Mouse (Mus musculus) ES-E14 (cell line): ENCODE data around the gene Dhrs7. TPM values are rescaled to one million over a fixed set of nuclear protein-coding genes. Genes with fewer than 3 reads are reported as not detected.
"Not testable (repeated sequence)": the region's sequence is repeated elsewhere in the genome, so short reads cannot be mapped to it uniquely, and the experiment has no call there.

Source experiments
- DNase-seq: peaks from one replicate; pipeline ENCODE4 v3.0.0-alpha.2; 2013; ENCODE audit warnings: low read depth, low spot score
- H3K27ac ChIP-seq: 2 replicates; pipeline ENCODE4 v1.5.1; 2012; ENCODE audit warnings: low read depth, mild to moderate bottlenecking, low read length, moderate library complexity, mixed read lengths; ENCODE audit not compliant: poor library complexity, insufficient read depth, severe bottlenecking
- H3K36me3 ChIP-seq: 2 replicates; pipeline ENCODE4 v1.6.1; 2012; ENCODE audit warnings: mild to moderate bottlenecking, low read length, moderate library complexity, mixed read lengths; ENCODE audit not compliant: control insufficient read depth, poor library complexity, insufficient read depth, severe bottlenecking
- H3K4me1 ChIP-seq, 2 experiments: fragments of 150-350 bp in 1 of 2; sonication (generic) in 1 of 2; 2 replicates each; pipeline ENCODE4 v1.6.1; 2012; ENCODE audit warnings: low read length in 2 of 2, mild to moderate bottlenecking in 1 of 2, mixed read lengths in 1 of 2; ENCODE audit not compliant: control insufficient read depth in 2 of 2, insufficient read depth in 2 of 2, poor library complexity in 1 of 2
- H3K4me3 ChIP-seq, 2 experiments: fragments of 150-350 bp in 1 of 2; sonication (generic) in 1 of 2; 2 replicates each; pipeline ENCODE4 v1.5.1; 2012; ENCODE audit warnings: low read length in 2 of 2, low read depth in 1 of 2, mild to moderate bottlenecking in 1 of 2, mixed read lengths in 1 of 2; ENCODE audit not compliant: insufficient read depth in 1 of 2, poor library complexity in 1 of 2, severe bottlenecking in 1 of 2
- H3K9ac ChIP-seq: 2 replicates; pipeline ENCODE4 v1.6.1; 2012; ENCODE audit warnings: low read depth, mild to moderate bottlenecking, low read length, mixed read lengths; ENCODE audit not compliant: poor library complexity, insufficient read depth, severe bottlenecking
- H3K9me3 ChIP-seq: fragments of 150-350 bp; sonication (generic); 2 replicates; pipeline ENCODE4 v1.6.1; 2012; ENCODE audit warnings: low read depth, mild to moderate bottlenecking, low read length; ENCODE audit not compliant: control insufficient read depth, insufficient read depth
- CHD2 ChIP-seq: IDR thresholded peaks from 2 replicates; pipeline ENCODE4 v1.6.1; 2014; ENCODE audit warnings: mild to moderate bottlenecking, low read depth, low read length, inconsistent platforms
- HCFC1 ChIP-seq: IDR thresholded peaks from 2 replicates; pipeline ENCODE4 v1.6.1; 2012; ENCODE audit warnings: low read length, inconsistent platforms, borderline replicate concordance; ENCODE audit not compliant: insufficient read depth
- MAFK ChIP-seq: IDR thresholded peaks from 2 replicates; pipeline ENCODE4 v1.6.1; 2014; ENCODE audit warnings: mild to moderate bottlenecking, low read depth, low read length, inconsistent platforms; ENCODE audit not compliant: insufficient read depth
- ZC3H11A ChIP-seq: IDR thresholded peaks from 2 replicates; pipeline ENCODE4 v1.6.1; 2012; ENCODE audit warnings: low read depth, mild to moderate bottlenecking, inconsistent platforms, low read length, borderline replicate concordance
- ZNF384 ChIP-seq: IDR thresholded peaks from 2 replicates; pipeline ENCODE4 v1.6.1; 2012; ENCODE audit warnings: low read depth, low read length, inconsistent platforms
- in situ Hi-C, 2 experiments: fragments of 600-800 bp; cut with MboI; formaldehyde crosslinking; loops; one replicate each; pipeline ENCODE4 v1.15.1; 2025; ENCODE audit warnings: low sequenced_read_pairs in 2 of 2, inconsistent platforms in 1 of 2; ENCODE audit not compliant: unreplicated experiment in 2 of 2
- total RNA-seq: library from RNA; depleted of rRNA; stranded (reverse); fragments of 300-350 nt; gene quantifications from 2 replicates; pipeline ENCODE4 v1.2.3, GENCODE M21; 2012

Dhrs7 gene
- total RNA-seq, 1 experiment, result 11.1 TPM

DNA sequence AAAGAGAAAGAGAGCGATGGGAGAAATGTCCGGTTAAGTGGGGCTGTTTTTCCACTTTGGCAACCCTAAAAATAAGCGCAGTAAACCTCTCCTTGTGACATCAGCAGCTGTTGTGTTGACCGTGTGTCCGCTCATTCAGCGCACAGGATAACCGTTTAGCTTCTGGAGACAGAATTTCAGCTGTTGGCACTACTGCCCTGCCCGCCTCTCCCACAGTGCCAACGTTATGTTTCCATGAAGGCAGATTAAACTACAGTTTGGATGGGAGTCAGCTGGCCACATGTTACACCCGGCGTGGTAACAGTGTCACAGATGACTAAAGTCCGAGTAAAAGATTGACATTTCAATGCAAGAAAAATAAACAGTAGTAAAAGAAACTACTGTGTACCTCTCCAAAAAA lies 29.7 kb upstream of the Dhrs7 start:
- no peak for DNase-seq
- H3K9ac ChIP-seq, result no peak overlapping the region

DNA sequence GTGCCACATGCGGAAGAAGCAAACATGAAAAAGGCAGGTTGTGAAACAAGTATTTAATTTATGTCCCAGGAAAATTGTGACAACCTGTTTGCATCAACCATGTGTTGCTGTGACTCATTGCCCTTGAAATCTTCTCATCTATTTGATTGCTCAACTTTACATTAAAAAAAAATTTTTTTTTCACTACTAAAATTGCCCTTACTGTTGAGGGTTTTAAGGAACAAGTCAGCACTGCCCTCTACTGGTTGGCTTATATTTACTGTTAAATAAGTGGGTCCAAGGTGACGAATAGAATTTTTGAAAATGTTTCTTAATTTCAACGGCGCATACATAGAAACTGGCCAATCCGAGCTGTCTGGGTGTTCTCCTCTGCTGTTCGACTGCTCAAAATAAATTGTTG lies 29.2 kb upstream of the Dhrs7 start:
- TF ChIP-seq MAFK (no peak), CHD2 (no peak), HCFC1 (no peak), ZNF384 (peak; percentile 31; the same call in 1 of the 2 replicates), ZC3H11A (peak; percentile 40; the same call in 1 of the 2 replicates)
- Histone ChIP-seq H3K9me3 (no peaks in the 10 kb centered on the region), H3K27ac (no peak overlapping the region), H3K4me1 (no peaks in the 10 kb centered on the region), H3K36me3 (no peaks in the 10 kb centered on the region), H3K9ac (no peak overlapping the region), H3K4me3 (no peak overlapping the region)
- no peak for DNase-seq
- in situ Hi-C loops, result no loop called here

More for the DNA sequence above, 29.7 kb upstream of the Dhrs7 start:
- in situ Hi-C loops, result no loop called here
- TF ChIP-seq ZC3H11A, result no peak
- no peak for TF ChIP-seq MAFK
- TF ChIP-seq HCFC1, result no peak
- Histone ChIP-seq H3K4me1 (no peaks in the 10 kb centered on the region), H3K36me3 (no peaks in the 10 kb centered on the region), H3K4me3 (no peak overlapping the region), H3K9me3 (no peaks in the 10 kb centered on the region), H3K27ac (no peak overlapping the region)

DNA sequence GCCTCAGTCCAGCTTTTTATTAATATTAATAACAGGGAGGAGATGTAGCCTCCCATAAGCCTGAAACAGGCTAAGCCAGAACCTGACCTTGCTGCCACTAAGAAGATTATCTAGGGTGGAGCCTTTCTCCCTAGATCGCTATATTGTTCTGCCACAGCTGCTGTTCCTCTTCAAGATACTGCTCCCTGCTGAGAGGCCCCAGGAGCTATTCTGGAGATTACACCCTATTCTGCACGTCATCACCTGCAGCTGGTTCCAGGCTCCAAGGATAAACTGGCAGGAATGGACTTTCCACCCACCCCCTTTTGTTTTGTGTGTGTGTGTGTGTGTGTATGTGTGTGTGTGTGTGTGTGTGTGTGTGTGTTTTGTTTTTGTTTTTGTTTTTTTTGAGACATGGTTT lies 23.6 kb upstream of the Dhrs7 start:
- H3K9me3 ChIP-seq, H3K4me1 ChIP-seq, H3K9ac ChIP-seq, H3K4me3 ChIP-seq, DNase-seq, in situ Hi-C loops, H3K36me3 ChIP-seq: not testable (repeated sequence)
- peak overlapping the region; percentile 87; the same call in 1 of the 2 replicates for H3K27ac ChIP-seq

DNA sequence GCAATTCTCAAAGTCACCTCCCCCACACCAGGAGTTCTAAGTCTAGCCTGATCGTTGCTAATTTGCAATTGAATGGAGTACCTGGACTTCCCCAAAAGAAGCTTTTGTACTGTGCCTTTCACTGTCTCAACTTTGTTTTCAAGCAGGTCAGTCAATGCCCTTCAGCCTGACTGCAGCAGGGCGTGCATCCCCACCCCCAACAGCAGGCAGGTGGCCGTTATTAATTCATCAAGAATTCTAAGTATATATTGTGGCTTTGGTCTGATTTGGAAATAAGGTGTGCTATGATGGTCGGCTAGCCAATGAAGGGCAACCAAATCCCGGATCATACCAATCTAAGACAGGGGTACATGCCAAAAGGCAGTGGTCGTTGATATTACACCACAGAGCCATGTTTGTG lies 23.0 kb upstream of the Dhrs7 start:
- in situ Hi-C loops, H3K9ac ChIP-seq, DNase-seq, H3K4me1 ChIP-seq, H3K9me3 ChIP-seq, H3K4me3 ChIP-seq, H3K36me3 ChIP-seq: not testable (repeated sequence)
- H3K27ac ChIP-seq, result peak overlapping the region; percentile 87

DNA sequence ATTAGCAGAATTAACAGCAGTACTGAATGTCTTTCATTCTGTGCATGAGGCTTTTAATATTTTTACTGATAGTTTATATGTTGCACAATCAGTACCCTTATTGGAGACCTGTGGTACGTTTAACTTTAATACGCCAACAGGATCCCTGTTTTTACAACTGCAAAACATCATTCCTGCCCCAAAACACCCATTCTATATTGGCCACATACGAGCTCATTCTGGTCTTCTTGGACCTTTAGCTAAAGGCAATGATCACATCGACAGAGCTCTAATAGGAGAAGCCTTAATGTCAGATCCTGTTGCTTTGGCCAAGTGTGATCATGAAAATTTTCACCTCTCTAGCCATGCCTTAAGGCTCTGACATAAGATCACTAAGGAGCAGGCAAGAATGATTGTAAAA lies 21.9 kb upstream of the Dhrs7 start:
- DNase-seq, H3K9me3 ChIP-seq, H3K4me3 ChIP-seq, in situ Hi-C loops, H3K36me3 ChIP-seq, H3K9ac ChIP-seq, H3K27ac ChIP-seq, H3K4me1 ChIP-seq: not testable (repeated sequence)

DNA sequence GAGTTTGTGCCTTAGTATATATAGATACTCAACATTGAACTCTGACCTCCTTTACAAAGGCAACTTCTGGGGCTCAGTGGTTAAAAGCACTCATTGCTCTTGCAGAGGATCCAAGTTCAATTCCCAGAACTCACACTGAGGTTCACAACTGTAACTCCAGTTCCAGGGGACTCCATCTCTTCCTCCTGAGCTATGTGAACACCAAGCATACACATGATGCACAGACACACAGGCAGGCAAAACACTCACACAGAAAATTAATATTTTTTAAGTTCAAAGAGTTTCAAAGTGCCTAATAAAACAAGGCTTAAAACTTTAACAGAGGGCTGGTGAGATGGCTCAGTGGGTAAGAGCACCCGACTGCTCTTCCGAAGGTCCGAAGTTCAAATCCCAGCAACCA lies 18.9 kb upstream of the Dhrs7 start:
- no peak overlapping the region for H3K4me3 ChIP-seq
- H3K9me3 ChIP-seq, result peaks cover 6% of the 10 kb centered on the region; the same call in 1 of the 2 replicates
- in situ Hi-C loops, result no loop called here
- no peak for TF ChIP-seq CHD2
- TF ChIP-seq MAFK, result no peak
- no peak for TF ChIP-seq HCFC1
- no peak for TF ChIP-seq ZC3H11A
- no peak for TF ChIP-seq ZNF384
- no peak overlapping the region for H3K27ac ChIP-seq
- H3K9ac ChIP-seq, result no peak overlapping the region
- H3K4me1 ChIP-seq, result 0 out of 4 replicates have a peak, but pooled peaks cover 0 to 3% of the 10 kb centered on the region in 2 experiments
- H3K36me3 ChIP-seq, result no peaks in the 10 kb centered on the region
- DNase-seq, result no peak
